In genomic region chr1:172502145-172503110, GRCm38 (mm10) we compare ENCODE assay signal across 7 mouse cellular contexts. TPM values are rescaled to one million over a fixed set of nuclear protein-coding genes. Genes with fewer than 3 reads are reported as not detected.
DNase-seq lines count a peak whose midpoint lies in the region; ATAC-seq lines count a peak whose summit lies in the region.

No protein-coding gene starts in this region.

- peaks cover 58% of the 10 kb centered on the region for H3K27me3 ChIP-seq in forebrain, embryonic 12.5 days
- peaks cover 34% of the 10 kb centered on the region for H3K27me3 ChIP-seq in liver, embryonic 15.5 days
- H3K27me3 ChIP-seq in stomach, embryonic 16.5 days (ENCODE audit: control insufficient read depth, insufficient read depth, low read length) = no peaks in the 10 kb centered on the region

- ATAC-seq in forebrain, embryonic 12.5 days (ENCODE audit: low FRiP score) = no peak
- peak; percentile 13 for ATAC-seq in inflammation-experienced regulatory T-cells, adult 6 months
- ATAC-seq in liver, embryonic 15.5 days (ENCODE audit: insufficient read depth) = no peak
- ATAC-seq in stomach, embryonic 16.5 days (ENCODE audit: insufficient read depth, low FRiP score) = no peak

- peaks cover 17% of the 10 kb centered on the region for H3K36me3 ChIP-seq in forebrain, embryonic 12.5 days (replicated peaks)
- peaks cover 28% of the 10 kb centered on the region for H3K36me3 ChIP-seq in liver, embryonic 15.5 days (replicated peaks)
- peaks cover 7% of the 10 kb centered on the region for H3K36me3 ChIP-seq in stomach, embryonic 16.5 days (ENCODE audit: control insufficient read depth, insufficient read depth, low read length)

- peak; percentile 62 for DNase-seq in Muller cell, postnatal 12 days (ENCODE audit: inconsistent ontology term)
- DNase-seq in cerebellum, adult 11-12 months = no peak
- DNase-seq in left cerebral cortex, postnatal 4 days = no peak

- peaks cover 53% of the 10 kb centered on the region for H3K4me1 ChIP-seq in forebrain, embryonic 12.5 days
- H3K4me1 ChIP-seq in liver, embryonic 15.5 days (replicated peaks) = peaks cover 42% of the 10 kb centered on the region
- peaks cover 38% of the 10 kb centered on the region for H3K4me1 ChIP-seq in stomach, embryonic 16.5 days (ENCODE audit: control insufficient read depth, insufficient read depth, low read length)

- H3K27ac ChIP-seq in forebrain, embryonic 12.5 days = no peak overlapping the region
- peak overlapping the region; percentile 72 for H3K27ac ChIP-seq in liver, embryonic 15.5 days (replicated peaks)
- peak overlapping the region; percentile 89 for H3K27ac ChIP-seq in stomach, embryonic 16.5 days (ENCODE audit: low read length)

- WGBS in forebrain, embryonic 12.5 days = 41% methylated on average over 12 of the region's 13 CpGs
- WGBS in liver, embryonic 15.5 days (ENCODE audit: insufficient replicate concordance) = 17% methylated on average over 12 of the region's 13 CpGs
- whole genome bisulfite sequencing in stomach, embryonic 16.5 days = 18% methylated on average over 12 of the region's 13 CpGs

- H3K9ac ChIP-seq in forebrain, embryonic 12.5 days = 0 out of 2 replicates have a peak overlapping the region, but pooled peaks have one; percentile 21
- H3K9ac ChIP-seq in liver, embryonic 15.5 days = no peak overlapping the region
- H3K9ac ChIP-seq in stomach, embryonic 16.5 days (ENCODE audit: low read length) = peak overlapping the region; percentile 86

- no peaks in the 10 kb centered on the region for H3K9me3 ChIP-seq in forebrain, embryonic 12.5 days
- no peaks in the 10 kb centered on the region for H3K9me3 ChIP-seq in liver, embryonic 15.5 days (replicated peaks)
- H3K9me3 ChIP-seq in stomach, embryonic 16.5 days (replicated peaks; ENCODE audit: control insufficient read depth, low read length) = no peaks in the 10 kb centered on the region

- H3K4me3 ChIP-seq in forebrain, embryonic 12.5 days (replicated peaks) = no peak overlapping the region
- H3K4me3 ChIP-seq in liver, embryonic 15.5 days (replicated peaks) = peak overlapping the region; percentile 63
- peak overlapping the region; percentile 67 for H3K4me3 ChIP-seq in stomach, embryonic 16.5 days (replicated peaks; ENCODE audit: low read length)

- H3K4me2 ChIP-seq in forebrain, embryonic 12.5 days = peak overlapping the region; percentile 19
- H3K4me2 ChIP-seq in liver, embryonic 15.5 days = peak overlapping the region; percentile 65
- H3K4me2 ChIP-seq in stomach, embryonic 16.5 days (ENCODE audit: low read depth, low read length) = peak overlapping the region; percentile 58

- intact Hi-C loops in left cerebral cortex, postnatal 4 days (cut with DNase I) = no loop called here

RNA-seq across cellular contexts. Expression of gene Tagln2, which starts 2.6 kb away (rescaled TPM):
- polyA plus RNA-seq in forebrain, embryonic 12.5 days (2016; fragmentation: Nextera tagmentation; extraction: Ambion mirVana) = 40.0 and 45.7 TPM in 2 replicates
- 100 to 1,000 TPM; 260 to 650 (median 280) TPM for polyA plus RNA-seq in inflammation-experienced regulatory T-cells, adult 6 months (2017; shearing (Covaris generic))
- polyA plus RNA-seq in liver, embryonic 15.5 days (2015; fragmentation: Nextera tagmentation; extraction: Ambion mirVana) = 121 and 125 TPM in 2 replicates
- 377 and 446 TPM in 2 replicates for polyA plus RNA-seq in stomach, embryonic 16.5 days (2015; fragmentation: Nextera tagmentation; extraction: Ambion mirVana)
- 10 to 100 TPM; 22.8 to 29.5 TPM for total RNA-seq in left cerebral cortex, postnatal 4 days (2021)

RNA-seq across cellular contexts. Expression of gene Cfap45, which starts 18.2 kb away (rescaled TPM):
- 1.2 and 2.6 TPM in 2 replicates for polyA plus RNA-seq in forebrain, embryonic 12.5 days (2016; fragmentation: Nextera tagmentation; extraction: Ambion mirVana)
- polyA plus RNA-seq in inflammation-experienced regulatory T-cells, adult 6 months (2017; shearing (Covaris generic)) = 1 to 10 TPM in 2 of 3 experiments, under 1 TPM in 1; 0.43 to 1.5 (median 1.2) TPM
- 0.29 and 0.43 TPM in 2 replicates for polyA plus RNA-seq in liver, embryonic 15.5 days (2015; fragmentation: Nextera tagmentation; extraction: Ambion mirVana)
- polyA plus RNA-seq in stomach, embryonic 16.5 days (2015; fragmentation: Nextera tagmentation; extraction: Ambion mirVana) = 2.6 and 3.1 TPM in 2 replicates
- total RNA-seq in left cerebral cortex, postnatal 4 days (2021) = 1 to 10 TPM; 2.3 to 2.5 TPM

RNA-seq across cellular contexts. Expression of gene Igsf9, which starts 20.8 kb away (rescaled TPM):
- 102 TPM in 2 replicates for polyA plus RNA-seq in forebrain, embryonic 12.5 days (2016; fragmentation: Nextera tagmentation; extraction: Ambion mirVana)
- polyA plus RNA-seq in inflammation-experienced regulatory T-cells, adult 6 months (2017; shearing (Covaris generic)) = 1 to 10 TPM in 1 of 3 experiments, under 1 TPM in 1, not detected in 1; 0.50 to 1.4 TPM
- 0.96 and 1.2 TPM in 2 replicates for polyA plus RNA-seq in liver, embryonic 15.5 days (2015; fragmentation: Nextera tagmentation; extraction: Ambion mirVana)
- 51.6 and 55.3 TPM in 2 replicates for polyA plus RNA-seq in stomach, embryonic 16.5 days (2015; fragmentation: Nextera tagmentation; extraction: Ambion mirVana)
- total RNA-seq in left cerebral cortex, postnatal 4 days (2021) = 10 to 100 TPM; 57.2 to 67.9 TPM

RNA-seq across cellular contexts. Expression of gene Slamf9, which starts 27.3 kb away (rescaled TPM):
- 0.15 TPM in 1 of 2 replicates, not detected in the other for polyA plus RNA-seq in forebrain, embryonic 12.5 days (2016; fragmentation: Nextera tagmentation; extraction: Ambion mirVana)
- under 1 TPM in 2 of 3 experiments, not detected in 1; 0.36 to 0.61 TPM for polyA plus RNA-seq in inflammation-experienced regulatory T-cells, adult 6 months (2017; shearing (Covaris generic))
- polyA plus RNA-seq in liver, embryonic 15.5 days (2015; fragmentation: Nextera tagmentation; extraction: Ambion mirVana) = 0.78 and 1.2 TPM in 2 replicates
- 0.59 and 0.91 TPM in 2 replicates for polyA plus RNA-seq in stomach, embryonic 16.5 days (2015; fragmentation: Nextera tagmentation; extraction: Ambion mirVana)
- total RNA-seq in left cerebral cortex, postnatal 4 days (2021) = under 1 TPM in 1 of 2 experiments, not detected in 1; 0.26 TPM

RNA-seq across cellular contexts. Expression of gene Vsig8, which starts 53.3 kb away (rescaled TPM):
- 0.28 TPM in 1 of 2 replicates, not detected in the other for polyA plus RNA-seq in forebrain, embryonic 12.5 days (2016; fragmentation: Nextera tagmentation; extraction: Ambion mirVana)
- not detected for polyA plus RNA-seq in inflammation-experienced regulatory T-cells, adult 6 months (2017; shearing (Covaris generic))
- not detected in 2 replicates for polyA plus RNA-seq in liver, embryonic 15.5 days (2015; fragmentation: Nextera tagmentation; extraction: Ambion mirVana)
- 1.6 and 2.5 TPM in 2 replicates for polyA plus RNA-seq in stomach, embryonic 16.5 days (2015; fragmentation: Nextera tagmentation; extraction: Ambion mirVana)
- not detected for total RNA-seq in left cerebral cortex, postnatal 4 days (2021)

Comparison
In these comparisons a context has a peak if more than half of its experiments do, and no peak if none do; other contexts are left out.
1. RNA of gene Igsf9, which starts 20.8 kb away (polyA plus RNA-seq): 102 TPM in forebrain, embryonic 12.5 days and 51.6 to 55.3 TPM in stomach, embryonic 16.5 days; 0.96 to 1.2 TPM in liver, embryonic 15.5 days and 0.50 to 1.4 TPM in inflammation-experienced regulatory T-cells, adult 6 months; every median in the first group is over 10 times any median in the second.
2. Peak in every context shown above with its lines, with median percentiles within 50 percentile points of each other: H3K4me2 ChIP-seq.